Mouse (Mus musculus): ENCODE data around the gene Dera. TPM values are rescaled to one million over a fixed set of nuclear protein-coding genes. Genes with fewer than 3 reads are reported as not detected.

Gene Dera
- total RNA-seq, 2 experiments from 2014 or later = 12.7 to 14.5 TPM

DNA sequence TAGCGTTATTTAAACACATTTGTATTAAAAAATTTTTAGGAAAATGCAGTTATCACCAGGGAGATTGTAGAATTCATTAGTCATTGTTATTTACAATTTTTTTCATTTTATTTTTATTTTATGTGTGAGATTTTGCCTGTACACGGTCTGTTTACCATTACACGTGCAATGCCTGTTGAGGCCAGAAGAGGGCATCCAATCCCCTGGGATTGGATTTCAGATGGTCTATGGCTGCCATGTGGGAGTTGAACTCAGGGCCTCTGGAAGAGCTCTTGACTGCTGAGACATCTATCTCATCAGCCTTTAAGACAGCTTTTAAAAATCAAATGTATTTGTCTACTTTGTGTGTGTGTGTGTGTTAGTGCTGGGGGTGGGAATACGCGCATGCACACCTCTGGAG lies 2.0 kb downstream of the Dera start:
- no peak for DNase-seq

DNA sequence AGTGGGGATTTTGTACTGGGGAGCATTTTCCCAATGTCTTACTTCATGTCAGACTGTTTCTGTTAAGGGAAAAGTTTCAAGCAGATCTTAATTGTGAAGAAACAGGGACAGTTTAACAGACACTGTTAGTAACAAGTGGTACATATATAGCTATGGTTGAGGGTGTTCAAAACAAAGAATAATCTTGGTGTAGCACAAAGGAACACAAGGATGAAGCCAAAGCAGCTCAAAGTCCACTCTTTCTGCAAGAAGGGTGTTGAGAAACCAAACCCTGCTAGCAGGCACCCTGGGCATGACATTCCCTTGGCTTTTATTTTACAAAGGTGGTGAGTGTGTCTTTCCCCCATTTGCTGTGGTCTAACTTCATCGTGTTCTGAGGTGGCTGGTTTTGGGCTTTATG lies 3.5 kb downstream of the Dera start:
- no peak for DNase-seq

DNA sequence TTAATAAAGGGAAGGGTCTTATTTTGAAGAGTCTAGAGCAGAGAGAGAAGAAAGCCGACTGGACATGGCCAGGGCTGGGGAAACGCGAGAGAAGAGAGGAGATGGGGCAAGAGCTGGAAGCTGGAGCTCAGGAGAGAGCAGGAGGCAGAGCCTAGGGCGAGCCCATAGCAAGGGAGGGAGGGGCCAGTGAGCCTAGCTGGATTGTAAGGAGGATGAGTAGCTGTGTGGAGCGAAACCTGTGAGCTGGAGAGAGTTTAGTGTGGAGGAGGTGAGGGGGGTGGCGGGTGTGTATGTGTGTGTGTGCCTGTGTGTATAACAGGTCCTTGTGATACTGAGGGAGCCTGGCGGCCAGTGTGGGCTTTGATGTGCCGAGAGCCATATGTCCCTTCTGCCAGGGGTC lies 5.3 kb downstream of the Dera start:
- DNase-seq = no peak

DNA sequence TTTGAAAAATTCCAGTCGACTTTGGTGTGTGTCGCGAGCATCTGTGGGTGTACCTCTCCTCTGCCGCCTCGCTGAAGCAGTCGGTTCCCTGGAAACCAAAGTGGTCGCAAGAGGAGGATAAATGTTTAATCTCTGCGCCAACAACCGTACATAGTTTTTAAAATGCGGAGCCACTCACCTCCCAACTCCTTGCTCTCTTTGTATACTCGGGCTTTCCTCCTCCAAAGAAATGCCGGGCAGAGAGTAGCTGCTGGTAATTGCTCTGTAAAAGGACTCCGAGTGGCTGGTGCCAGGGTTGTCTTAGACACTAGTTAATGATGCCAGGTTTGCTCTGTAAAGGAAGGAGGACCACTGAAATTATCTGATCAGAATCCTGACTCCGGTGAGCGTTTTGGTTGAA lies 6.6 kb downstream of the Dera start:
- no peak for DNase-seq

DNA sequence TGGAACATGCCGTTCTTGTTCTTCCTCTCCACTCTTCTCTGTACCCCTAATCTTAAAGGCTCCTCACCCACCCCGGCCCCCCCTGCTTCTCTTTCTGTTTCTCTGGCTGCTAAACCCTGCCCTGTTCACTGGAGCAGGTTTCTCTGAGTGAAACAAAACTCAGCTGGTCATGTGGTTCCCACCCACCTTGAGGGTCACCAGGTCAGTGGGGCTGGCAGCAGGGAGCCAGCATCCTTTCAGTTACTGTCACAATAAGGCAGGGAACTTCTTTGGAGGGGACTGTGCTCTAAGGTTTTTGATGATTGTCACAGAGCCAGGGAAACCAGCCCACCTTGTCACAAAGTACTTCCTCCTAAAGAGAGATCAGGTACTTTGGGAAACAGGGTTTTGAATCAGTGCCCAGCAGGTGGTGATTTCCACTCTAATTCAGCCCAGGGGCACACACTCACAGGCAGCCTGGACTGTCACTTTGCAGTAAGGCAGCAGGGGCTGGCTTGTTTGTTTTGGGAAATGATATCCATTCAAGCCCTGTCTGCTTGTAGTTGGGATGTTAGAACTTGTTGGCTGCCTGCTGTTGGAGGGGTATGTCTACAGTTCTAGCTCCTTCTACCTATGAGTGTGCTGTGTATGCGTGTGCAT lies 10.3 kb downstream of the Dera start:
- DNase-seq = no peak

DNA sequence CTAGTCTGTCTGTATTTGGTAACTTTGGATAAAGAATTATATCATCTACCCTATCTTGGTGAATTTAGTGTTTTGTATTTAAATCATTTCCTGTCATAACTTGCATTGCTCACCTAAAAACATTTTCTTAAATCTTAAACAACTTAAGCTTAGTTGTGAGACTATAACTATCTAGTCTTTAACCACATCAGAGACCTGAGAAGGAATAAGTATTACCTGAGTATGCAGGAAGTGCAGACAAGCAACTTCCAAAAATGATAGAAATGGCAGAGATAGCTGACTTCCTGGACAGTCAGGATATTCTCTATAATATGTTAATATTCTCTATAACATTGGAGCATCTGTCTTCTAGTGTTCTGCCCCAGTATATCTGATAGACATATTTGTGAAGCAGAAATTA lies 11.8 kb downstream of the Dera start:
- DNase-seq = no peak

DNA sequence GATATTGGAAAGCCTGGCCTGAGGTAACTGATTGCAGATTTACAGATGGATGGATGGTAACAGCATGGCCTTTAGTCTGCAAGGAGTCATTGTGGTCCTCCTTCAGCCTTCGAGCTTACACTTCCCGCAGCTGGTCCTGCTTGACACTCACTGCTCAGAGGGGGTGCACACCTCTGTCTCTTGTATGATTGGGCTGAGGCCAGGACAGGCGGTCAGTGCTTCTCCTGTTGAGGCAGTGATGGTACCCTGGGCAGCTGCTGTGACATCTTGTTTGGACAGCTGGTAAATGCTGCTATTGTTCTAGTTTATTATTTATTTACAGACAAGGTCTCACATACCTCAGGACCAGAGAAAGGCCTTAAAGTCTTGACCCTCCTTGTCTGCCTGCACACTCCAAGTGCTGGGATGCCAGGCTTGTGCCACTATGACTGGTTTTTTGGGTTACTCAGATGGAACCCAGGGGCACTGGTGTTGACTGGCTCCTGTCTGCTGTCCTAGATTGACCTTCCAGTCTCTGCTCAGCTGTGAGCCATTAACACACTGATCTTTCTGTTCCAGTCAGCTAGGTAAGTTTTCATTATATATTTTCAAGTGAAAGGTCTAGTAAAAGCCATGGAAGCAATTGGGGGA lies 17.4 kb downstream of the Dera start:
- DNase-seq = no peak

DNA sequence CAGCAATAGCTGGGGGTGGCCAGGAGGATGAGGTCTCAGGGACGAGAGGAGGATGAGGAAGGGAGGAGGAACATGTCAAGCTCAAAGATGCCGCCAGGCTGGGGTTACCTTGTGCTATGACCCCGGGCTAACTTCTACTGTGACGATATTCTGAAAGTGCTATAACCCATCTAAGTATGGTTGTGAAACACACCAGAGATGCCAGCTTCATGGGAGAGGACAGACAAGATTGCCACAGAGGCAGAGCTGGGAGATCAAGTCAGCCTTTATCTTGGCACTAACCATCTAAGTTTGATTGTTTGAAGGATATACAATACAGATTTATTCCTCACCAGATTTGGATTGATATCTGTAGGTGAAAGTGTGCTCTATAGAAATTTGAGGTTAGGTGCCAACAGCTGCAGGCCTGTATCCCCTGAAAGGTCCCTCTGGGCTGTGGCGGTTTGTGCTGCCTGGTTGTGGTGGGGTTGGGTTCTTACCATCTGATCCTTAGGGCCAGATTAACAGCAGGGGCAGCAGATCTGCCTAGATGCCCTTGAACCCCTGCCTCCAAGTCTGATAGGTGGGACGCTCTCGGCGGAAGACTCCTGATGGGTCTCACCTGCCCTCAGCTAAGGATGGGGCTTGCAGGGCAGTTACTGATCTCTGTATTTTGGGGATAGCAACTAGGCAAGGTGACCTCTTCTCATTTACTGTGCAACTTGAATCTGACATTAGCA lies 18.7 kb downstream of the Dera start:
- DNase-seq = no peak

DNA sequence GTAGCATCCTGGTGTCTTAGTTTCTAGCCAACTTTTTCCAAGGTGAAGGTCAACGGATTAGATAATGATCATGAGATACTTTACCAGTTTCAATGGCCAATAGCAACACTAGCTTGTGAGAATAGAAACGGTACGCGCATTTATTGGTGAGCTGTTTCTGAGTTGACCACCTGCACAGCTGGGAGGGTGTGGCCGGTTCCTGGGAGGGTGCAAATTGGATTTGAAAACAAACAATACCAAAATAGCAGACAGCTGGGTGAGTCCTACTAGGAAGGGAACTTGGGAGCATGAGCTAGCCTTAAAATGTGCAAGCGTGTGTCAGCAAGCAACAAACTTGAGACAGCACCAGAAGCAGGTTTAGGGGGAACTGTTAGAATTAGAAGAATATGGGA lies 19.3 kb downstream of the Dera start:
- no peak for DNase-seq

DNA sequence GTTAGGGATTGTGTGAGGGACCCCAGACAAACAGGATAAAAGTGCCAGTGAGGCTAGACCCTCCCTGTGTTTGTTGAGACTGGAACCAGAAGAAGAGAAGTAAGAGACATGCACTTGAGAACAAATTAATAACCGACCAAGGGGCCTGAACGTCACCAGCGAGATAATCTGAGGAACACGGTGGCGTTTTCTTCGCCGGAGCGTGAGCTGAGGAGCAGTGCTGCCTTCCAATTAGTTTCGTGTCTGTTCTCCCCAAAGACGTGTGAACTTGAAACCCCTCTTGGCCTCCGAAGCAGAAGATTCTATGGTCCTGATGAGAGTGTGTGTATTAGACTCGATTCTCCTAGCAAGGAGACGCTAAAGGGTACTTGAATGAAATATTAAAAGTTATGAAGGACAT lies 19.8 kb downstream of the Dera start:
- DNase-seq = no peak

DNA sequence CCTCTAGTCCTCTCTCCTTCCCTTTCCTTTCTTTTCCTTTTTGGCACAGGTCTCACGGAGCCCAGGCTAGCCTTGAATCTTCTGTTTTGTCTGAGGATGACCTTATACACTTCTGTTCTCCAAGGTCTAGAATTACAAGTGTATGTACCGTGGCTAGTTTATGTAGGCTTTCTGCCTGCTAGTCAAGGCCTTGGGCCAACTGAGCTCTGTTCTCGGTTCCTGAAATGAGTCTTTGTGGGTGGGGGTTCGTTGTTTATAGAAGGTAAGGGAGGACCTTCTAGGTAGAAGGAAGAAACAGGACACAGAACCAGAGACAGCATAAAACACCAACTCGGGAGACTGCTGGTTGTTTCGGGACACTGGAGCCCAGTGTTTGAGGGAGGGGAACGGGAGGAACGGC lies 20.8 kb downstream of the Dera start:
- DNase-seq = no peak

DNA sequence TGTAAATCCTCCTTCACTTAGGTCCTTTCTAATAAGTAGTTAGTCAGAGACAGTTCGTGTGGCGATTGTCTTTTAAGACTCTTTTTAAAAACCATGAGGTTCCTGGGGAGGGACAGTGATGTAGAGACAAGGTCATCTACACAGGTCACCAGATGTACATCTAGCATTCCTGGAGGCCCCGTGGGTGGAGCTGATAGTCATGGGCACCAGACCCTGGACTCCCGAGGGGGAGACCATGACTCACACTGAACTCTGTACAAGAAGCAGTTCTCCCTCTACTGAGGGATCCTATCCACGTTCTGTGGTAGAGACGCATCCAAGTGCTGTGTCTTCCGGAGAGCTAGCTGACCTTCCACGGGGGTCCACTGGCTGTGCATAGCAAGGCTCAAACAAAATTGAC lies 22.6 kb downstream of the Dera start:
- no peak for DNase-seq

DNA sequence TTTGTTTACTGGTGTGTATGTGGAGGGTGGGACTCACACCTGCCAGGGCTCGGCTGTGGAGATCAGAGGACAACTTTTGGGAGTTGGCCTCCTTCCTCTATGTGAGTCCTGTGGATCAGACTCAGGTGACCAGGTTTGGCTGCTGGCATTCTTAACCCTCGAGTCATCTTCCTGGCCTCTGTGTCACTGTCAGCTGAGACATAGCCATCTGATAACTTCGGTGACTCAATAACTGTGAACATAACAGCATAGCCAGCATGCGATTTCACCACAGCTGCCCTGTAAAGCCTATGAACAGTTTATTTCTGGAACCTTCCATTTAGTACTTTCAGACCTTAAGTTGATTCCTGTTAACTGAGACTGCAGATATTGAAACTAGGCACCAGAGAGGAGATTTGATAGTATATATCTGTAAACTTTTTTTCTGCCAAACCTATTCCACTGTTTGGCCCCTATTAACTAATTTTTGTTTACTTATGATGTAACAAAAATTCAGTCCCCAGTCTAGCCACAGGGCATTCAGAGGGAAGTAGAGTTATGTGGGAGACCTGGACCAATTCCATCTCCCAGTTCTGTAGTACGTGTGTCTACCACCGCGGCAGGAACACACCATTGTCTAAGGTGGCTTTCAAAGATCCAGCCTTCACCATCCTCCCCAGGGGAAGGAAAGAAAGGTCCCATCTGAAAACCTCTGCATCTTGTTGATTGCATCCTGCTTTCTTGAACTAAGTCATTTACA lies 29.7 kb downstream of the Dera start:
- no peak for DNase-seq

DNA sequence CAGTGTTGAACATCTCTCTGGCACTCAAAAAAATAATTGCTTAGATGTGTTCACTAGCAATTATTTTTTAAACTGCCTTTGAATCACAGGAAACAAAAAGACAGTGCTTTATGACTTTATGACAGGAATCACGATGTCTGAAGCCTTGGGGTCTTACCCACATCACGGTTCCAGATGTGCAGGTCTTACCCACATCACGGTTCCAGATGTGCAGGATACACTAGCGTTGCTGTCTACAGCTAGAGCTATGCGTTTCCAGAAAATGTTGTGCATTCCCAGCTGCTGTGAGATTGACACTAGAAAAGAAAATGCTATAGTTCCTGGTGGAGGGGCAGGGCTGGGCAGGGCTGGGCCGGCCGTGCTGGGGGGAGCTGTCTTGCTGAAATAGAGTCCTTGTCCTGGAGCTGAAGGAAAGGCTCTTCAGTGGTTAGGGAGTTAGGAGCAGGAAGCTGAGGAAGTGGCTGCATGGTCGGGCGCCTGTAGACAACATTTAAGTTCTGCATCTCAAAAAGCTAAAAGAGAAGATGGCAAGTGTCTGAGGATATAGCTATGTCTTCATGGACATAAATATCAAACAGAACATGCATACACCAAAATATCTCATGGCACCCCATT lies 34.7 kb downstream of the Dera start:
- DNase-seq = no peak

DNA sequence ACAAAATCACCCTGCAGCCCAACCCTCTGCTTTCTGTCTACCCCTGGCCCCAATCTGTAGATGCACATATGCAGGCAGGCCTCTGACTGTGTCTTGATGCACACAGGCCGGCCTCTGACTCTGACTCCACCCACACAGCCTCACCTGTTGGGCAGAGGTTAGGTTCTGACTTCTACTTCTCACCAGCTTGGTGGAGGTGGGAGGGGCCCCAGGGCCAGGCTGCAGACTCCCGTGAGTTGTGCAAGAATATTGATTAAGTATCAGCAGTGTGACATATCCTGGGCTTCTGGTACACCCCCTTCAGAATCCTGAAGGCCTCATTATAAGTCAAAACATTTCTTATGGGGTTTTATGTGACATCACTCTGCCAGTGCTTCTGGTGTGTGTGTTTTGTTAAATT lies 35.3 kb downstream of the Dera start:
- no peak for DNase-seq

DNA sequence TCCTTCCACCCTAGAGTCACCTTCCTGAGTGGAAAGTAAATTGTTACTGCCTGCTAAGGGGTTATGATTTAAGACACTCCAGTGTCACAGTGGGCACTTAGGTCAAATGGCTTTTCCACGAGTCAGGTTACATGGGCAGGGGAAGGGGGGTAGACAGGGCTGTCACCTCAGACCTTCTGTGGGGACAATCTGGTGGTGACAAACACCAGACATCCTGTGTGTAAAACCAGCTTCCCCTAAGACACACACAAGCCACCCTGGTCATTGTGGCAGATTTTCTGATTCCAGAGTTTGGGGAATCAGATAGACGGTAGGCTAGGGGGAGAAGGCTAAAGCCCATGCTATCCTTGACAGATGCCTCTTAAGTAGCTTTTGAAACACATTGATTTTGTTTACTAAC lies 41.1 kb downstream of the Dera start:
- DNase-seq = no peak

DNA sequence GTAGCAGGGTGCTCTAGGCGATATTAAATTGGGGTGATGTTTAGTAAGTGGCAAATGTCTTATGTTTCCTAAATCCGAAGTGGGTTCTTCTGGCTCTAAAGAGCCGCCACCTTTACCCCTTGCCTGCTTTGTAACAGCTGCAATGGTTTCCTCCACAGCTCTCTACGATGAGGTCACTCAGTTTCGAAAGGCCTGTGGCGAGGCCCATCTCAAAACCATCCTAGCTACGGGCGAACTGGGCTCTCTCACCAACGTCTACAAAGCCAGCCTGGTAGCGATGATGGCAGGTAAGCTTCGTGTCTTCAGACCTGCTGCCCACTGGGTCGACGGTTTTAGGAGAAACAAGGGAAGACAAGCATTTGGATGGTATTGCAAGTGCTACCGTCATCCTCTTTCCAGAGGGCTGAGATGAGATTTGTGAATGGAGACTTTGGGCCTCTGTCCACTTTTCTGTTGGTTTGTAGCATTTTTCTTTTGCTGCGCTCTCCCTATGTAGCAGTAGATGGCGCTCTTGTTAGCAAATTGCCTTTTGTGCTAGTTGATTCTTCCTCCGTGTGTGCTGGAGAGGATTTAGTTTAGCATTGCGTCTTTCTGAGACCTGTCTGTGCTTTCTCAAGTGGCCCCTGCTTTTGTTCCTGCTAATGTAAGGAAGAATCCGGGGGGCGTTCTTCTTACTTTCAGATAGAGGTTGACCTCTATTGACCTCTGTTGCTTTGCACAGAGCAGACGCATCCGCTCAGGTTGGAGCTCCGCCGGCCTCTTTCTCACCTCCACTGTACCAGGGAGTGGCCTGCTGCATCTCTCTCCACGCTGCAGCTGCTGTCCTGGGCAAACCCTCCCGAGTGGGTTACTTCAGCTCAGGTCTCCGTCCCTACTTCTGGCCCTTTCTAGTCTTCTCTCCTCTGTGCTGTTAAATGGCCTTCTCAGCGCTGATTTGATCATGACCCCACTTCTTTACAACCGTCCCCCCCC lies 42.5 kb downstream of the Dera start:
- DNase-seq = no peak

DNA sequence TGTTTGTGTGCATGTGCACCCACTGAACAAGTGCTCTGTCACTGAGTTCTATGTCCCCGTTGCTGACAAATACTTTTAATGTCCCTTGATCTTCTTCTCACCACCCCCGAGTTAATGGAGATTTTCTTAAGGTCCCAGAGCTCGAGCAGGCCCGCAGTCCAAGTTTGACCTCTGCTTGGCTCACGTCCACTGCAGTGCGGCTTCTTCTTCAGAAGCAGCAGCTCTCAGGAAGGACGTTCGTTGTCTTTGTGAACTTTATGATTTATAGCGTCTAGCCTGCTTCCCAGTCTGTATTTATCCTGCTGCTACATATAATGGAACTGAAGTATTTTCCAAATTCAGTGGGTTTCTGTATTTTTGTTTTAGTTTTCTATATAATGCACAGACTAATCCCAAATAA lies 44.9 kb downstream of the Dera start:
- DNase-seq = no peak

DNA sequence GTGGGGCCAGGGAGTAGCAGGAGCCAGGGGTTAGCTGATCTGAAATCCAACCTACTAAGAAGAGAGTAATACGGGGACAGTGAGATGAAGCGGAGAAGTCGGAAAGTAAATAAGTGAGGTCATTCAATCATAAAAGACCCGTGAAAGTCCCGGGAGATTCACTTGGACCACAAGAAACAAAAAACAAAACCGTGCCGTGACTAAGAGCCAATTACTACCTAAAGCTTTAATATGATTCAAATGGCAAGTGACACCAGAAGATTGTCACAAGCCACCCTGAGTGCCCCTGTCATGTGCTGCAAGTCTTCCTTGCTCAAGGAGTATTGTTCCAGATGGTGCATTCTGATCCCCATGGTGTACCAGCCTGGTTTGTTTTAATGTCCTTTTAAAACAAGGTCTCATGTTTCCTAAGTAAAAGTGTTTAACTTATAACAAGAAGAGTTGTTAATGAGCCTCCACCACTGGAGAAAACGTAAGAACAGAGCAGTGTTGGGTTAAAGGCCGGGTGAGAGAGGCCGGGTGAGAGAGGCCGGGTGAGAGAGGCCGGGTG lies 49.2 kb downstream of the Dera start:
- DNase-seq = no peak

DNA sequence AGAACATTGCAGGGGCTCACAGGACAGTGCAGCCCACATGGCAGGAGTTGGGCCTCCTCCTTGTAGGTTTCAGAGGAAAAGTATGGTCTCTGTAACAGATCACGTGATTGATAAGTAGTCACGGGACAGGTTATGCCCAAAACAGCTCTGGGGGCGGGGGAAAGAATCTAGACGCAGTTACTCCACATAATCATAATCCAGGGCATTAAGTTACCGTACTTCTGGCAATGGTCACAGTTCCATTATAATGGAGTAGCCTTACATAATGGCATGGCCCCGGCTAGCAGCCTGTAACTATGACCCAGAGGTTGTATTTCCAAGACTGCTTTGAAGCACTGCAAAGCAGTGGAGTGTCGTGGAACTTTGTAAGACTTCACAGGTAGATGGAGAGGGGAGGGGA lies 49.8 kb downstream of the Dera start:
- no peak for DNase-seq

DNA sequence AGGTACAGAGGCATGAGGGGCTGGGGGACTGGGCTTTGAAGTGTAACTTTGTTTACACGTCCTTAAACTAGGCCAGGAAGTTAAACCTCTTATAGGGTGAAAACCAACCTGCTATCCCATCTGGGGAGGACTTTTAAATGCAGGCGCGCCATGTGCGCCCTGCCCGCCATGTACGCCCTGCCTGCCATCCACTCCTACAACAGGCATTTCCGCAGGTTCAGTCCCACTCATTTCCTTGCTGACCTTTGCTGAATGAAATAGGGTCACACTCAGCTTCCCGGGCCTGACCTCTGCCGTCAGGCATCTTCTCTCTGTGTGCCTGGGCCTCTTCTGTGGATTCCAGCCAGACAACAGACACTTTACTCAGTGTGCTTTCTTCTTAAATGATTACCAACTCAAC lies 50.3 kb downstream of the Dera start:
- no peak for DNase-seq

Data from gastrocnemius, postnatal 10 days (tissue).